Mouse (Mus musculus) G1E (cell line): ENCODE results near the gene Ubc.

ENCODE experiments used
- CTCF ChIP-seq: IDR thresholded peaks from 2 replicates; pipeline ENCODE4 v1.5.1; 2012; ENCODE audit warnings: low read depth, low read length, inconsistent platforms, mixed read lengths
- GATA1 ChIP-seq: IDR thresholded peaks from 2 replicates; pipeline ENCODE4 v1.6.1; 2012; ENCODE audit warnings: borderline replicate concordance, low read length, inconsistent platforms, mixed read lengths
- POLR2AphosphoS5 ChIP-seq: IDR thresholded peaks from 2 replicates; pipeline ENCODE4 v1.6.1; 2012; ENCODE audit warnings: low read depth, low read length, inconsistent platforms; ENCODE audit not compliant: insufficient replicate concordance
- TAL1 ChIP-seq: conservative IDR thresholded peaks from 2 replicates; pipeline ENCODE4 v1.6.1; 2012; ENCODE audit warnings: low read depth, low read length, inconsistent platforms, mixed read lengths

GRCm38 (mm10) chr5:125358270-125358608 lies 31.8 kb downstream of the Ubc start:
- no peak for TF ChIP-seq CTCF
- TF ChIP-seq GATA1: no peak
- no peak for TF ChIP-seq POLR2AphosphoS5
- TF ChIP-seq TAL1: no peak
